Mouse (Mus musculus): Measurements from ENCODE around the gene Hes5. TPM values are rescaled to one million over a fixed set of nuclear protein-coding genes. Genes with fewer than 3 reads are reported as not detected.

Gene Hes5
- polyA plus RNA-seq, 1 experiment from 2014 or later, result 154 TPM

GRCm38 (mm10) chr4:154928395-154929087, 32.2 kb upstream of the Hes5 start, which contains the start of gene Tnfrsf14:
Gene Tnfrsf14, minus strand, starts transcription at chr4:154928563.
- ATAC-seq (ENCODE audit: low FRiP score), result no peak
- no peak within 1 kb of the TSS for H3K4me3 ChIP-seq
- H3K36me3 ChIP-seq, result no peaks in the 10 kb centered on the region
- no peaks in the 10 kb centered on the region for H3K9me3 ChIP-seq
- H3K27ac ChIP-seq, result no peak within 1 kb of the TSS
- no peak within 1 kb of the TSS for H3K9ac ChIP-seq
- H3K27me3 ChIP-seq, result peaks cover 3% of the 10 kb centered on the region; the same call in 1 of the 2 replicates
- WGBS, result 42% methylated on average over 12 of the region's 12 CpGs
- H3K4me2 ChIP-seq, result no peak within 1 kb of the TSS
- H3K4me1 ChIP-seq (replicated peaks), result peaks cover 12% of the 10 kb centered on the region

GRCm38 (mm10) chr4:154929088-154929660, 31.5 kb upstream of the Hes5 start:
- no peak overlapping the region for H3K27ac ChIP-seq
- 77% methylated on average over 12 of the region's 12 CpGs for WGBS
- H3K9me3 ChIP-seq, result no peaks in the 10 kb centered on the region
- ATAC-seq (ENCODE audit: low FRiP score), result no peak
- H3K4me2 ChIP-seq, result no peak overlapping the region
- no peak overlapping the region for H3K9ac ChIP-seq
- peaks cover 14% of the 10 kb centered on the region for H3K4me1 ChIP-seq (replicated peaks)
- H3K27me3 ChIP-seq, result peaks cover 3% of the 10 kb centered on the region; the same call in 1 of the 2 replicates
- H3K4me3 ChIP-seq, result no peak overlapping the region
- no peaks in the 10 kb centered on the region for H3K36me3 ChIP-seq

DNA sequence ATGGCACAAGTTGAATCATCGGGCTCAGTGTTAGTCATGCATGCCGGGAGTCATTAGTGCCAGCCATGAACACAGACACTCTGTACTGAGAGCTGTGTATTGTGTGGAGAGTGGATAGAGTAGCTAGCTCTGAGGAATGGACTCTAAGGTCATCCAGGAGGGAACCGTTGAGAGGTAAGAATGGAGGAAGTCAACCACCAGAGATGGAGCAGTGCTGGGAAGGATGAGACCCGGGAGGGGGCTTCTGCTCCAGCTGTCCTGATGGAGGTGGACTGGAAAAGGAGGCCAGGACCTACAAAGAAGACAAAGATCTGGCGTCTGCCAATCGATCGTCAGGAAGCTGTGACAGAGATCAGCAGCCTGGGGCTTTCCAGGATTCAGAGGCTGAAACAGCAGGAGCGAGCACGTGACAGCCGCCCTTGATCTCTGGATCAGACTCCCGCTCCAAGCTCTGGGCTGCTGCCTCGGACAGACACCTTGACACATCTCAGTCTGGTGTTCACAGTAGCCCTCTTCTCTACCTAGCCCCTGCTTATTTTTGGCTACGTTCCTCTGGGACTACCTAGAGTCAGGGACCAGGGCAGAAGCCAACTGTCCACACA, 27.3 kb upstream of the Hes5 start:
- ATAC-seq (ENCODE audit: low FRiP score), result no peak
- Histone ChIP-seq H3K9me3 (no peaks in the 10 kb centered on the region), H3K27ac (no peak overlapping the region), H3K9ac (no peak overlapping the region), H3K4me2 (no peak overlapping the region), H3K36me3 (no peaks in the 10 kb centered on the region), H3K27me3 (no peaks in the 10 kb centered on the region), H3K4me1 (replicated peaks) (peaks cover 8% of the 10 kb centered on the region; the same call in 1 of the 2 replicates), H3K4me3 (no peak overlapping the region)
- WGBS, result 70% methylated on average over 13 of the region's 13 CpGs

DNA sequence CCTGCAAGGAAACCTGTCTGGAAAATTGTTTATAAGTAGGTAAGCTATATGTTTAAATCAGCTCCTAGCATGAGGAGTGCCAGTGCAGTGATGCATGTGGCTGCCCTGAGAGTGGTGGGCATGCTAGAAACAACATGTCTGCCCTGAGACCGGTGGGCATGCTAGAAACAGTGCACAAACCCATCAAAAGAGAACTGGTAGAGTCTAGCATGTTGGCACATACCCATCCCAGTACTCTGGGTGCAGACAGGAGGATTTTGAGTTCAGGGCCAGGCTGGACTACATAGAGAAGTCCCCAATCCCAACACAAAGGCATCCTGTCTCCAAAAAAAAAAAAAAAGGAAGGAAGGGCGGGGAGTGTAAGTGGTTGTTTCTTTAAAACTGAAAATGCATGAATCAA, 25.9 kb upstream of the Hes5 start:
- no peaks in the 10 kb centered on the region for H3K9me3 ChIP-seq
- no peaks in the 10 kb centered on the region for H3K27me3 ChIP-seq
- H3K27ac ChIP-seq, result no peak overlapping the region
- no peak for ATAC-seq (ENCODE audit: low FRiP score)
- 0 out of 2 replicates have a peak, but pooled peaks cover 4% of the 10 kb centered on the region for H3K4me1 ChIP-seq (replicated peaks)
- 94% methylated on average over 2 of the region's 2 CpGs for WGBS
- no peaks in the 10 kb centered on the region for H3K36me3 ChIP-seq
- H3K4me2 ChIP-seq, result no peak overlapping the region
- H3K9ac ChIP-seq, result no peak overlapping the region
- no peak overlapping the region for H3K4me3 ChIP-seq

- Histone ChIP-seq H3K27me3 (no peaks in the 10 kb centered on the region), H3K9me3 (no peaks in the 10 kb centered on the region), H3K4me1 (replicated peaks) (0 out of 2 replicates have a peak, but pooled peaks cover 4% of the 10 kb centered on the region), H3K9ac (no peak overlapping the region), H3K36me3 (no peaks in the 10 kb centered on the region), H3K27ac (no peak overlapping the region), H3K4me3 (no peak overlapping the region), H3K4me2 (no peak overlapping the region)
- ATAC-seq (ENCODE audit: low FRiP score), result no peak
- WGBS, result 81% methylated on average over 7 of the region's 7 CpGs
Measured at GRCm38 (mm10) chr4:154935788-154936187, 24.9 kb upstream of the Hes5 start.

GRCm38 (mm10) chr4:154936542-154937255, 24.0 kb upstream of the Hes5 start:
- ATAC-seq (ENCODE audit: low FRiP score), result no peak
- H3K27ac ChIP-seq, result no peak overlapping the region

DNA sequence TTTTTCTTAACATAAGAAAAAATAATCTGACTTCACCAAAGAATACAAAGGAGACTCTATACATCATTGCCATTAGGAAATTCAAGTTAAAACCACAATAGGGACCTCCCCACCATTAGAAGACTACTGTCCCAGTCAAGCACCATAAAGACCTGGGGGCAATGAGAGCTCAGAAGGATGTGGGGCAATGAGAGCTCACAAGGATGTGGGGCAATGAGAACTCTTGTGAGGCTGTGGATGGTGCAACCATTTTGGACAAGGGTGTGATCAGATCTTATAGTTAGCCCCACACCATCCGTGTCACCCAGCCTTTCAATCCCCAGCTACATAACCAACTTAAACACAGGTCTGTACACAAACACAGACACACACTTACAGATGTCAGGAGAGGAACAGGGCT, 23.0 kb upstream of the Hes5 start:
- no peaks in the 10 kb centered on the region for H3K36me3 ChIP-seq
- H3K4me1 ChIP-seq (replicated peaks), result 0 out of 2 replicates have a peak, but pooled peaks cover 4% of the 10 kb centered on the region
- no peaks in the 10 kb centered on the region for H3K27me3 ChIP-seq
- 89% methylated on average over 1 of the region's 1 CpGs for WGBS
- H3K9me3 ChIP-seq, result no peaks in the 10 kb centered on the region
- no peak overlapping the region for H3K4me3 ChIP-seq
- no peak overlapping the region for H3K4me2 ChIP-seq
- ATAC-seq (ENCODE audit: low FRiP score), result no peak
- no peak overlapping the region for H3K9ac ChIP-seq
- no peak overlapping the region for H3K27ac ChIP-seq

More at GRCm38 (mm10) chr4:154936542-154937255, 24.0 kb upstream of the Hes5 start:
- Histone ChIP-seq H3K36me3 (no peaks in the 10 kb centered on the region), H3K27me3 (no peaks in the 10 kb centered on the region), H3K4me1 (replicated peaks) (0 out of 2 replicates have a peak, but pooled peaks cover 4% of the 10 kb centered on the region), H3K4me2 (no peak overlapping the region), H3K9ac (no peak overlapping the region), H3K4me3 (no peak overlapping the region), H3K9me3 (no peaks in the 10 kb centered on the region)
- WGBS, result 61% methylated on average over 8 of the region's 8 CpGs

DNA sequence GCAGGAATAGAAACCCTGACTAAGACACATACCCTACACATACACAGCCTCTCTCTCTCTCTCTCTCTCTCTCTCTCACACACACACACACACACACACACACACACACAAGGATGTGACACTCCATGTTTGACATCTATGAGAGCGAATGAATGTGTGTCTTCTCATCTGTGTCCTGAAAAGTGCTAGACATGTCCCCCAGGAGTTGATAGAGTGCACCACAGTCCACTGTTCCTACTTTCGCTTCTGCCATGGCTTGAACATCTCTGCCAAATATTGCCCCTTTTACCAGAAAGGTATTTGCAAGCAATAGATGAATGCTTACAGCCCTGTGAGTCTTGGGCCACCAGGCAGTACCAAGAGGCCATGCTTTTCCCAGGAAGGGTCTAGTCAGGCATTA, 20.6 kb upstream of the Hes5 start:
- no peak overlapping the region for H3K27ac ChIP-seq
- WGBS, result 94% methylated on average over 2 of the region's 2 CpGs

GRCm38 (mm10) chr4:154941831-154942230, 18.9 kb upstream of the Hes5 start:
- no peak for ATAC-seq (ENCODE audit: low FRiP score)
- no peaks in the 10 kb centered on the region for H3K36me3 ChIP-seq
- H3K27ac ChIP-seq, result no peak overlapping the region
- H3K4me2 ChIP-seq, result no peak overlapping the region
- no peaks in the 10 kb centered on the region for H3K27me3 ChIP-seq
- H3K9ac ChIP-seq, result no peak overlapping the region
- no peak overlapping the region for H3K4me3 ChIP-seq
- WGBS, result 95% methylated on average over 5 of the region's 5 CpGs
- H3K4me1 ChIP-seq (replicated peaks), result peaks cover 22% of the 10 kb centered on the region
- H3K9me3 ChIP-seq, result no peaks in the 10 kb centered on the region

More for the DNA sequence above, 20.6 kb upstream of the Hes5 start:
- Histone ChIP-seq H3K4me1 (replicated peaks) (peaks cover 7% of the 10 kb centered on the region), H3K36me3 (no peaks in the 10 kb centered on the region), H3K4me2 (no peak overlapping the region), H3K9me3 (no peaks in the 10 kb centered on the region), H3K27me3 (no peaks in the 10 kb centered on the region), H3K4me3 (no peak overlapping the region), H3K9ac (no peak overlapping the region)
- ATAC-seq (ENCODE audit: low FRiP score), result no peak

DNA sequence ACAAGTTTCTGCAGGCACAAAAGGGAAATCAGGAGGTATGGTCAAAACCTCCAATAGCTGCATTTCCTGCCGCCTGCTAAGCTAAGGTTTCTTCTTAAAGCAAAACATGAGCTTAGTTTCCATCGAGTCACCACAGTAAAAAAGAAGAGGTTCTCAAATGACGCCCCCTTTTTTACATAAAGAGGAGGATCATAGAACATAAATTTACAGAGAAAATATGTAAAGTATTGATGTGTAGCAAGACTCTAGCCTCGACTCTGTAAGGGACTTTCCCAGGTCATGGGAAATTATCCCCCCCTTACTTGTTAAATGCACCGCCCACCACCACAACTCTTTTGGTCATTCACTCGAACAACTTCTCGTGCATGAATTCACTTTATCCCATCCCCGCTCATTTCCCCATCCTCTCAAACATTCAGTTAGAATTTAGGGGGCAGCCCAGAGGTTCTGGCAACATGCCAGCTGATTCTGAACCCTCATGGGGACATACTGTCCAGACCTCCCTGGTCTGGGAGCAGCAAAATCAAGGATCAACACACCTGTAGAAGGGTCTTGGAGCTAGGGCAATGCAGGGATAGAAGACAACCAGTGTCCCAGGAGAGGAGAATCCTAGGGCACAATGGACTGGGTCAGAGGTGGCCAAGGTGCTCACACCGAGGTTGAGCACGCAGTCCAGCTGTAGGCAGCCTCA, 17.9 kb upstream of the Hes5 start:
- Histone ChIP-seq H3K9ac (no peak overlapping the region), H3K27me3 (no peaks in the 10 kb centered on the region), H3K4me2 (no peak overlapping the region), H3K9me3 (no peaks in the 10 kb centered on the region), H3K4me1 (replicated peaks) (peaks cover 22% of the 10 kb centered on the region), H3K4me3 (no peak overlapping the region), H3K27ac (no peak overlapping the region), H3K36me3 (no peaks in the 10 kb centered on the region)
- ATAC-seq (ENCODE audit: low FRiP score), result no peak
- 84% methylated on average over 10 of the region's 10 CpGs for WGBS

DNA sequence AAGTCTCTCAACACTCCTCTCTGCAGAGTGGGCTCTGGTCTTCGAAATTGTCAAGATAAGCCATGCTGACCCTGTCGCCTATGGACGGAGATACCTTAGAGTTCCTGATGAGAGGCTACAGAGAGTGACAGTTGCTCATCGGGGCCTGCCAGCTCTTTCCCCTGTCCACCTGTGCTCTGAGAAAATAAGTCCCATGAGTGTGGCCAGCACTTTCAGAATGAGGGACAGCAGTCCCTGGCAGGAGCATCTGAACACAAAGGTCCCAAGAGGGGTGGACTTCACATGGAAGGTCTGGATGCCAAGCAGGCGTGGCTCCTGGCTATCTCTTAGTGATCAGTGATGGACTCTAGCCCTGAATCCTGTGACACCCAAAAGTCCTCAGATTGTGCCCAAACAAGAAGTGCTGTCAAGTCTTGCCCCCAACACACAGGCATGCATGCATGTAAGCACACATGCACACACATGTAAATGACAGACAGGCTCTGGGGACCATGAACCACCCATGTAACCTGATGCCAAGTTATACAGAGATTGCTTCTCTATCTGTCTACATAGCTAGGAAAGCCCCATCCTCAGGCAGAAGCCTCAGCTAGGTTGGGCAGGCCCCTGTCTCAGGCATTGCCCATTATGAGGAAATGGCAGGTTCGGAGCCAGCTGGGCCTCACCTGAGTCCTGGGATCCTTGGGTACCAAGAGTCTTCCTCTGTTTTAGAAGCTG, 17.2 kb upstream of the Hes5 start:
- H3K27me3 ChIP-seq, result no peaks in the 10 kb centered on the region
- no peak for ATAC-seq (ENCODE audit: low FRiP score)
- no peak overlapping the region for H3K4me2 ChIP-seq
- no peak overlapping the region for H3K4me3 ChIP-seq
- H3K4me1 ChIP-seq (replicated peaks), result peaks cover 28% of the 10 kb centered on the region
- 90% methylated on average over 6 of the region's 6 CpGs for WGBS
- no peak overlapping the region for H3K27ac ChIP-seq
- no peaks in the 10 kb centered on the region for H3K36me3 ChIP-seq
- H3K9ac ChIP-seq, result no peak overlapping the region
- no peaks in the 10 kb centered on the region for H3K9me3 ChIP-seq

Data from hindbrain, embryonic 13.5 days (tissue).